Mouse (Mus musculus): ENCODE data around the gene Khdrbs2.

DNA sequence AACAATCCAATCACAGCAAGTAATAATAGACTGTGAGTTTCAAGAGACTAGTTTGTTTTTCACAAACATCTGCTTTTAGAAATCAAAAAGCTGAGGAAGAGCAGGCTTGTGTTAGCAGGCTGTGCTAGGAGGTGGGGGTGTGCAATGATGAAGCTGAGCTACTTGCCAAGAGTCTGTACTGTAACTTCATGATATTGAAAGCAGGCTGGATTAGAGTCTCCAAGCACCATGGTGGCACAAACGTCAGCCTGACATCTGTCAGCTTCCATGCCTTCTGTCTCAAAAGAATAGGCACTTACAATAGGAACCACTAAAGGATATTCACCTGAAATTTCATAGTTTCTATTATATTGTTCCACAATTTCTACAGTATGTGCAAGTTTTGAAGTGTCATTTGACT lies 255.9 kb downstream of the Khdrbs2 start:
- TF ChIP-seq CTCF (IDR thresholded peaks at IDR 0.05; ENCODE audit: control insufficient read depth, insufficient read depth, insufficient read length): no peak
- no peak for TF ChIP-seq USF1 (IDR thresholded peaks at IDR 0.05; ENCODE audit: low read depth)
- TF ChIP-seq CEBPB (IDR thresholded peaks at IDR 0.05; ENCODE audit: low read depth): no peak
